Mouse (Mus musculus) stomach, postnatal 0 days (tissue): ENCODE results near the gene BC030867. TPM values are rescaled to one million over a fixed set of nuclear protein-coding genes. Genes with fewer than 3 reads are reported as not detected.
A peak's percentile ranks its signal among the peaks of the same experiment; 100 is the strongest.

Experiments
- ATAC-seq: fragments of 200-750 bp; cut with Nextera tagmentation; 2 replicates; pipeline ENCODE4 v1.8.0; 2017; ENCODE audit not compliant: low FRiP score, low TSS enrichment
- DNase-seq: peaks from one replicate; pipeline ENCODE4 v3.0.0-alpha.2; 2016; ENCODE audit warnings: low spot score
- H3K27ac ChIP-seq: fragments of 300-500 bp; sonication (generic); replicated peaks from 2 replicates; pipeline ENCODE4 v1.5.1; 2014; ENCODE audit warnings: mild to moderate bottlenecking, control low read depth
- H3K27me3 ChIP-seq: fragments of 300-500 bp; sonication (generic); 2 replicates; pipeline ENCODE4 v1.6.1; 2014; ENCODE audit warnings: low read length; ENCODE audit not compliant: control insufficient read depth, insufficient read depth
- H3K36me3 ChIP-seq: fragments of 300-500 bp; sonication (generic); 2 replicates; pipeline ENCODE4 v1.6.1; 2014; ENCODE audit warnings: low read length, mixed read lengths; ENCODE audit not compliant: control insufficient read depth, insufficient read depth
- H3K4me1 ChIP-seq: fragments of 300-500 bp; sonication (generic); replicated peaks from 2 replicates; pipeline ENCODE4 v1.6.1; 2014; ENCODE audit warnings: antibody characterized with exemption; ENCODE audit not compliant: control insufficient read depth, insufficient read depth
- H3K4me2 ChIP-seq: fragments of 300-500 bp; sonication (generic); replicated peaks from 2 replicates; pipeline ENCODE4 v1.6.1; 2014; ENCODE audit warnings: low read depth, mild to moderate bottlenecking, control low read depth, moderate library complexity
- H3K4me3 ChIP-seq: fragments of 300-500 bp; sonication (generic); 2 replicates; pipeline ENCODE4 v1.5.1; 2014; ENCODE audit warnings: low read depth, low read length, control low read depth
- H3K9ac ChIP-seq: fragments of 300-500 bp; sonication (generic); 2 replicates; pipeline ENCODE4 v1.6.1; 2014; ENCODE audit warnings: mild to moderate bottlenecking, low read length, control low read depth, mixed read lengths
- H3K9me3 ChIP-seq: fragments of 300-500 bp; sonication (generic); 2 replicates; pipeline ENCODE4 v1.6.1; 2016; ENCODE audit warnings: low read length; ENCODE audit not compliant: control insufficient read depth
- CTCF ChIP-seq: IDR thresholded peaks from 2 replicates; pipeline ENCODE4 v1.5.1; 2016; ENCODE audit warnings: antibody characterized with exemption, low read depth, mild to moderate bottlenecking, moderate library complexity
- EP300 ChIP-seq: optimal IDR thresholded peaks from 2 replicates; pipeline ENCODE3; 2016; ENCODE audit warnings: antibody characterized with exemption
- WGBS: fragments of 180-500 bp; shearing (Covaris S2); extraction: QIAGEN DNeasy Blood & Tissue Kit; methylation state at CpG from one replicate; pipeline ENCODE4 v1.1.7; 2014; 5-methylcytosine and 5-hydroxymethylcytosine counted together
- polyA plus RNA-seq: library from polyadenylated mRNA; unstranded; fragments of >200 nt; fragmentation: Nextera tagmentation; extraction: Ambion mirVana; gene quantifications from 2 replicates; pipeline ENCODE4 v1.2.1, GENCODE M21; 2015

The BC030867 gene
- polyA plus RNA-seq, 1 experiment from 2014 or later = 2.7 TPM

DNA sequence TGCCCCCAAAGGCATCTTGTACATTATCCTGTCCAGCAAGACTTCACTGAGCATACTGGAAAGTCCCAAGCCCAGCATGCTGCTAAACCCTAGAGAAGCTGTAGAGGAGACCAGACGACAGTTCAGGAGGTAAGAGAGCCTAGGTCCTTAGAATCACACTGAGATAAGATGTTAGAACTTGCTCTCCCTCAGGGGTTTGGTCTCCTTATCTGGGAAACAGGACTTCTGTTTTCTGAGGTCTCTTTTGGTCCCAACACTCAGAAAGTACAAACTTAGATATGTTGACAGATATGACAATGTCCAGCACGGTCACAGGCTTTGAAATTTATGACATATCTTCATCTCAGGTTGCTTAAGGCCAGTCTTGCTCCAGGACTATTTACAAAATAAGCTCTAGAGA lies 12.7 kb upstream of the BC030867 start:
- TF ChIP-seq EP300 = no peak
- no peak for TF ChIP-seq CTCF
- no peaks in the 10 kb centered on the region for H3K27me3 ChIP-seq
- H3K4me3 ChIP-seq = no peak overlapping the region
- ATAC-seq (no peak), DNase-seq (no peak)
- no peak overlapping the region for H3K9ac ChIP-seq
- no peaks in the 10 kb centered on the region for H3K4me1 ChIP-seq
- H3K27ac ChIP-seq = no peak overlapping the region
- H3K4me2 ChIP-seq = no peak overlapping the region
- no peaks in the 10 kb centered on the region for H3K9me3 ChIP-seq
- WGBS = 42% methylated on average over 2 of the region's 2 CpGs
- no peaks in the 10 kb centered on the region for H3K36me3 ChIP-seq

DNA sequence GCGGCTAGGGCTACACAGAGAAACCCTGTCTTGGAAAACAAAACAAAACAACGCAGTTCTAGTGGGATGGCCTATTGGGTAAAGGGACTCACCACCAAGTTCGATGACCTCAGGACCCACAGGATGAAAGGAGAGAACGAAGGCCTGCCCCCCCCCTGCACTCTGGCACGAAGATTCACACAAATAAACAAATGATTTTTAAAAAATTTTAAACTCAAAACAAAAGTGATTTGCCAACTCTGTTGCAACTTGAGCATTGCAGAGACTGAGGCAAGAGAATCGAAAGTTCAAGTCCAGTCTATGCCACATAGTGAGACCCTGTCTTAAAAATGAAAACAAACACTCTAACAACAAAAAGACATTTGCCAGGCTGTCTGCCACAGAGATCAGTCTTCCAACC lies 8.0 kb upstream of the BC030867 start:
- no peak overlapping the region for H3K4me3 ChIP-seq
- ATAC-seq (no peak), DNase-seq (no peak)
- H3K27ac ChIP-seq = no peak overlapping the region
- H3K27me3 ChIP-seq = no peaks in the 10 kb centered on the region
- no peak for TF ChIP-seq CTCF
- no peaks in the 10 kb centered on the region for H3K9me3 ChIP-seq
- peaks cover 3% of the 10 kb centered on the region; the same call in 1 of the 2 replicates for H3K4me1 ChIP-seq
- H3K9ac ChIP-seq = no peak overlapping the region
- no peak overlapping the region for H3K4me2 ChIP-seq
- WGBS = 80% methylated on average over 6 of the region's 6 CpGs
- H3K36me3 ChIP-seq = no peaks in the 10 kb centered on the region

DNA sequence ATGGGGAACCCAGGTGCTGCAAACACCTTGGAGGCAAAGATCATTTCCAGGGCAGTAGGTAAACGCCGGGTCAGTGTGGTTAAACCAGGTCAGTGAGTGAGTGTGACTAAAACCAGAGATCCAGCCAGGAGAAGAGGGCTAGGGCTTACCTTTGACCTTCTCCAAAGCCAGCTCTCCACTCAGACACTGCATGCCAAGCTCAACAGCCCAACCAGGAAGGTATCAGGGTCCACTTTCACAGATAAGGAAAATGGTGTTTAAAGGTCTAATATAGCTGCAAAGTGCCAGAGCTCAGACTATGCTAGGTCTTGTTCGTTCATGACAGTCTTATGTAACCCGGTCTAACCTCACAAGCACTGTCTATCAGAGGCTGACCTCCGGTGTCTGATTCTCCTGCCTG lies 7.4 kb upstream of the BC030867 start:
- H3K27ac ChIP-seq = no peak overlapping the region
- no peak for ATAC-seq
- 75% methylated on average over 5 of the region's 5 CpGs for WGBS

DNA sequence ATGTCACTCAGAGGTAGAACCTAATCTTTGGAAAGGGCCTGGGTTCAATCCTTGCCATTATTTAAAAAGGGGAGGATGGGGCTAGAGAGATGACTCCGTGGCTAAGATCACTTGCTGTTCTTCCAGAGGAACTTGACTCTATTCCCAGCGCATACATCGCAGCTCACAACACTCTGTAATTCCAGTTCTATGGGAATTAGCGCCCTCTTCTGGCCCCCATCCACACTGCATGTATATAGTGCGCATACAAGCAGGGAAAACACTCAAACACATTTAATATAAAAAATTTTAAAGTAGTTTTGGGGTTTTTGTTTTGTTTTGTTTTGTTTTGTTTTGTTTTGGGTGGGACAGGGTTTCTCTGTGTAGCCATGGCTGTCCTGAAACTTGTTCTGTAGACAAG lies 6.8 kb upstream of the BC030867 start:
- DNase-seq (no peak), ATAC-seq (no peak)
- TF ChIP-seq EP300 (no peak), CTCF (peak; percentile 46)
- Histone ChIP-seq H3K27ac (no peak overlapping the region), H3K36me3 (no peaks in the 10 kb centered on the region), H3K27me3 (no peaks in the 10 kb centered on the region), H3K9ac (no peak overlapping the region), H3K9me3 (no peaks in the 10 kb centered on the region), H3K4me1 (peaks cover 3% of the 10 kb centered on the region; the same call in 1 of the 2 replicates), H3K4me2 (no peak overlapping the region), H3K4me3 (no peak overlapping the region)
- WGBS = 61% methylated on average over 5 of the region's 5 CpGs

More for the DNA sequence above, 7.4 kb upstream of the BC030867 start:
- Histone ChIP-seq H3K4me2 (no peak overlapping the region), H3K4me3 (no peak overlapping the region), H3K9ac (no peak overlapping the region), H3K36me3 (no peaks in the 10 kb centered on the region), H3K4me1 (peaks cover 3% of the 10 kb centered on the region; the same call in 1 of the 2 replicates), H3K27me3 (no peaks in the 10 kb centered on the region), H3K9me3 (no peaks in the 10 kb centered on the region)
- TF ChIP-seq EP300 (no peak), CTCF (no peak)
- DNase-seq = no peak

DNA sequence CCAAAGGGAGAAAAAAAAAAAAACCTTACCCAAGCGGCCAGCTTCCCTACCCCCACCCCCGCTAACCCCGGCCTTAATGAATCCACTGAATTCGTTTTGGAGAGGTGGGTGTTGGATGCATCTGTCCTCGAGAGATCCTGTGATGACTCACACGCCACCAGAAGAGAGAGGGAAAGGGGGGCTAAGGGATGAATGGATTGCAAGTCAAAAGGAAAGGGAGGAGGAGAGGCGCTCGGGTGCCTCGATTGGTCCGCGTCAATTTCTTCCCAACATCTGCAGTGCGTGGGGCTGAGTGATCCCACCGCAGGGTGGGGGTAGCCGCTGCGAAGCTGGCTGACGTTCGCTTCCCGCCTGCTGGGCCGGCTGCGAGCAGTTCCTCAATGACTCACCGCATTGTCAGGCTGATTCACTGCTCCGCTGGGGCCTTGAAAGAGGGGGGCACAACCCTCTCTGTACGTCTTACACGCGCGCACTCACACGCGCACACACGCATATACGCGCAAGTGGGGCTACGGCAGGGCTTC lies 3.7 kb upstream of the BC030867 start:
- Histone ChIP-seq H3K27me3 (no peaks in the 10 kb centered on the region), H3K4me1 (peaks cover 3% of the 10 kb centered on the region; the same call in 1 of the 2 replicates), H3K27ac (peak overlapping the region; percentile 74), H3K9ac (peak overlapping the region; percentile 53), H3K4me2 (peak overlapping the region; percentile 69), H3K36me3 (no peaks in the 10 kb centered on the region), H3K4me3 (peak overlapping the region; percentile 29), H3K9me3 (no peaks in the 10 kb centered on the region)
- WGBS = under 1% methylated on average over 32 of the region's 32 CpGs
- DNase-seq (peak; percentile 78), ATAC-seq (peak; percentile 89)
- TF ChIP-seq CTCF (peak; percentile 35; the same call in 1 of the 2 replicates), EP300 (no peak)

DNA sequence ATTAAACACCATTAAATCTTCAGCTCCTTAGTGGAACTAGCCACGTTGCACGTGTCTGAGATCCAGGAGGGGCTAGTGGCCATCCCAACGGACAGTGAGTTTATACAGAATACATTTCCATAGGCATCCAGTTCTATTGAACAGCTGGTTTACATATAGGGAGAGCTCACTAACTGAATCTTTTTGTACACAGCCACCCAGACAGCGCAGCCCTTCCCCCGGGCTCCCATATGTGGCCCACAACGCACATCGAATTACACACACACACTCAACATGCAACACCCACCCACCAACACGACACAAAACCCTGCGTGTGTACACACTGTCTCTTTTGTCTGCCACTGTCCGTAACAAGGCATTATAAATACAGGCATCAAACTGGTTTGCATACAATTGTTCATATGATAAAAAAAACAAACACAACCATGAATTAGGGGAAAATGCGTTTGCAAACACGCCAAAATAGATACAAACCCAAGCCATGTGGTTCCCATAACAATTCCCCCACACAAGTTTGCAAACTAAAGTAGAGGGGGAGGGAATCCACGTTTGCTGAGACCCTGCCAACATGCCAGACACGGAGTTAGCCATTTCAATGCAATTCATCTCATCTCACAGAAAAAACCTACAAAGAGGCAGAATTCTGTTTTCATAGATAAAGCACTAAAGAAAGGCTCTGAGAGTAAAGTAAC lies 3.0 kb upstream of the BC030867 start:
- peak overlapping the region; percentile 74 for H3K27ac ChIP-seq

More for the DNA sequence above, 3.0 kb upstream of the BC030867 start:
- Histone ChIP-seq H3K4me1 (peaks cover 3% of the 10 kb centered on the region; the same call in 1 of the 2 replicates), H3K27me3 (no peaks in the 10 kb centered on the region), H3K36me3 (no peaks in the 10 kb centered on the region), H3K9me3 (no peaks in the 10 kb centered on the region), H3K9ac (peak overlapping the region; percentile 53), H3K4me2 (peak overlapping the region; percentile 69), H3K4me3 (peak overlapping the region; percentile 29)
- TF ChIP-seq CTCF (no peak), EP300 (no peak)
- ATAC-seq (no peak), DNase-seq (no peak)
- 25% methylated on average over 14 of the region's 14 CpGs for WGBS
